Mouse (Mus musculus): ENCODE data around the gene Ugt1a1.
A peak's percentile ranks its signal among the peaks of the same experiment; 100 is the strongest.
"Not testable (repeated sequence)": the region's sequence is repeated elsewhere in the genome, so short reads cannot be mapped to it uniquely, and the experiment has no call there.

The Ugt1a1 gene

DNA sequence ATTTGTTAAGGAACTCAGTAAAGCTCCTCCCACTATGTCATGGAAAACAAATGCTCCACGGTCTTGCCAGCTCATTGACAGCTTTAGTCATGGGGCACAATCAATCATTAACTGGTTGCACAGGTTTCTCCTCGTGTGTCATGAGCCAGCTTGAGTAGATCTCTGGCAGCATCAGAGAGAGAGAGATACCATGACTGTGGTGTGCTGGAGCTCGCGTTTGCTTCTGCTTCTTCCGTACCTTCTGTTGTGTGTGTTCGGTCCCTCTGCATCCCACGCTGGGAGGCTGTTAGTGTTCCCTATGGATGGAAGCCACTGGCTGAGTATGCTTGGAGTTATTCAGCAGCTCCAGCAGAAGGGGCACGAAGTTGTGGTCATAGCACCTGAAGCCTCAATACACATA is at the start of gene Ugt1a1:
Gene Ugt1a1, plus strand, starts transcription at position 148 of the 400 bp plus-strand sequence.
- DNase-seq (ENCODE audit: low spot score) = peak; percentile 2

DNA sequence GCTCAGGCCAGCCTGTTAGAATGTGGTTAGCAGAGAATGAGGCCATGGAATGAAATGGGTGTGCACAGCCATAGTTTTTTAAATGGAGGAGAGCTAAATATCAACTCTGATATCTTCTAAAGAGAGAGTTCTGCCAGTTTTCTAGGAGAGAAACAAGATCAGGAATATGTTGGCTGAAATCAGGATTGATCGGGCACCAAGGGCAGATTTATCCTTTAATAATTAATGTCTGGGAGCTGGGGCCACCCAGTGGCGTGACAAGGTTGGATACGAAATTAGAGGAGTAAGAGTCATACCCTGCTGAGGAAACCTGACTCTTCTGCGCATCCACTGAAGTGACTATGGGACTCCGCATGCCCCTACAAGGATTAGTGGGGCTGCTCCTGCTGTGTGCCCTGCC is 46.0 kb upstream of the Ugt1a1 start, which contains the start of gene Ugt1a5:
Gene Ugt1a5, plus strand, starts transcription at position 302 of the 400 bp plus-strand sequence.
- DNase-seq (ENCODE audit: low spot score) = no peak

DNA sequence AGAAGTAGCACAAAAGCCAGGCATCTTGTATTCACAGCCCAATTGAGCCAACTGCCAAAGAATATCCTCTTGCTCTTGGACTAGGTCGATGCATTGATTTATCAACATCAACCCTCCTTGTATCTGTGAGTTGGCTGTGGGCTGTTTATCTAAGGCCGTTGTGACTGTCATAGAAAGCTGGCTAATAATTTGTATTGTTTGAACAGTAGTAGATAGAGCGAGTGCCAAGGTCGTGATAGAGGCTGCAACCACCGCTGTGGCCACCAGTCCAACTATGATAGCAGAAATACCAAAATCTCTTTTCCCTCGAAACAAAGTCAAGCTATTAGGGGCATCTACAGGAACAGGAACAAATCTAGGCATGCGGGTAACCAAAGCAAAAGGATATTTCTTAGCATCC is 39.6 kb upstream of the Ugt1a1 start:
- not testable (repeated sequence) for DNase-seq (ENCODE audit: low spot score)

DNA sequence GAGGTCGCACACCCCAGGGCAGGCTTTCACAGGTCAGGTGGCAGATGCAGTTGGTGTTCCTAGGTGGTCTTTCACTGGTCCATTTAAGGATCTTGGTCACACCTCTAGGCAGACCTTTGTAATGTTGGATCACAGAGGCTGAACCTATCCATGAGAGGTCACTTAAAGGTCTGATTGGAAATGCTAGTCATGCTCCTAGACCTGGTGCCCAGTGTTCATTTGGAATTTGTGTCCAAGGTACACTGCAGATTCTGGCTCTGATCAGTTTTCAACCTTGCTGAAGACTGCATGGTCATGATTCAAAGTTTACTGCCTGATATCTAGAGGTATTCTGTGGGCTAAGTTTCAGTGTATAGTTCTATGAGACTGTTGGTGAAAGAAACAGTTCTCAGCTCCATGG is 32.1 kb upstream of the Ugt1a1 start:
- no peak for DNase-seq (ENCODE audit: low spot score)

DNA sequence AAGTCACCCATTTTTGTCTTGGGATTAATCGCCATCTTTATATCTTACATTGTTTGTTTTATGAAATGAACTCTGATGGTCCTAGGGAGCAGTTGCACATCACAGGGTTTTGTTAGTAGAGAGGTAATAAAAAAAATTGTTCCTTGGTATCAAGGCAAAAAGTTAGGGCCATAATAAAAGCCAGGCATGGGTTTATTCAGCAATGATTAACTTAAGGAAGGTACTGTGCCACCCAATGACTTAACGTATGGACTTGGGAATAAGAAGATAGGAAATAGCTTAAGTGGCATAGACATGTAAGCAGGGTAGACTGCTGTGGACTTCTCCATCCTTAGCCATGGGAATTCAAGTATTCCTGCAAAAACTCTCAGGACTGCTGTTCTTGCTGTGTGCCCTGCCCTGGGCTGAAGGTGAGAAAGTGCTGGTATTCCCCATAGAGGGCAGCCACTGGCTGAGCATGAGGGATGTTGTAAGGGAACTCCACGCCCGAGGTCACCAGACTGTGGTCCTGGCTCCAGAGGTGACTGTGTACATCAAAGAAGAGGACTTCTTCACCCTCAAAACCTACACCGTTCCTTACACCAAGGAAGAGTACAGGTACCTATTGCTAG is 25.3 kb upstream of the Ugt1a1 start:
- no peak for DNase-seq (ENCODE audit: low spot score)

DNA sequence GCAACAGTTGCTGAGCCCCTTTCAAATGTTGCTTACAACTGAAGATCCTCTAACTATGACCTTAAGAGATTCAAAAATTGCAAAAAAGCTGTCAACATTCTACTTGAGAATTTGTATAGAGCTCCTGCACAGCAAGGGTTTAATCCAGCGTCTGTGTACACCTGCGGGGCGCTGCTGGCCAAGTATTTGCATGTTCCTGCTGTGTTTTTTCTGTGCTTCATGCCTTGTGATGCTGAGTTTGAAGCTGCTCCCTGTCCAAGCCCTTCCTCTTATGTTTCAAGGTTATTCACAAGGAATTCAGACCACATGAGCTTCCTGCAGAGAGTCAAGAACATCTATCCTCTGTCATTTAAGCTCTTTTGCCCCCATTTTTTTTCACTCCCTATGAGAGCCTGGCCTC is 19.6 kb upstream of the Ugt1a1 start:
- DNase-seq (ENCODE audit: low spot score) = no peak

DNA sequence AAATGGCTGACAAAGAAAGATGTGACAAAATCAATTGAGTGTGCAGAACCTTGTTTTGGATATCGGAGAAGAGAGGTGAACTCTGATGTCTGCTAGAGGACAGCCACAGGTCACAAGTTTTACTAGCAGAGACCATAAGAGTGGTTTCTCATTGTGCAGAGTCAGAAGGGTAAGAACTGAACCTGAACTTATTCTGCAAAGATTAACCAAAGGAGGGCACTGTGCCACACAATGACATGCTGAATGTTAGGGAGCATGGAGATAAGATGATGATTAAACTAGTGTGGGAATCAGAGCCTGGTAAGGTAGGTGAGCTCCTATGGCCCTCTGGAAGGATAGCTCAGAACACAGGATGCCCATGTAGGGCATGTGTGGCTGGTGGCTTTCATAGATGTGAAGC is 16.1 kb upstream of the Ugt1a1 start:
- no peak for DNase-seq (ENCODE audit: low spot score)

DNA sequence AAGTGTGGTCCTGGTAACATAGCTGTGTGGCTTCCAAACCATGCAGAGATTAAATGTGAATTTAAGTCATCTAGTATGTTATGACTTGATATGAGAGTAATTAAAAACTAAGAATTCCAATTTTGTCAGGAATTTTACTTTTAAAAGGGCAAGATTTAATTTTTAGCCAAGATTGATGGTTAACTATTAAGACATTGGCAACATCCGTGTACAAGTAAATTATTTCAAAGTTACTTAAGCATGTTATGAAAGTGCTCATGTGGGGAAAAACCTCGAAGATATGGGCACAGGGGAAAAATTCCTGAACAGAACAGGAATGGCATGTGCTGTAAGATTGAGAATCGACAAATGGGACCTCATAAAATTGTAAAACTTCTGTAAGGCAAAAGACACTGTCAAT is 14.3 kb upstream of the Ugt1a1 start:
- DNase-seq (ENCODE audit: low spot score) = no peak

DNA sequence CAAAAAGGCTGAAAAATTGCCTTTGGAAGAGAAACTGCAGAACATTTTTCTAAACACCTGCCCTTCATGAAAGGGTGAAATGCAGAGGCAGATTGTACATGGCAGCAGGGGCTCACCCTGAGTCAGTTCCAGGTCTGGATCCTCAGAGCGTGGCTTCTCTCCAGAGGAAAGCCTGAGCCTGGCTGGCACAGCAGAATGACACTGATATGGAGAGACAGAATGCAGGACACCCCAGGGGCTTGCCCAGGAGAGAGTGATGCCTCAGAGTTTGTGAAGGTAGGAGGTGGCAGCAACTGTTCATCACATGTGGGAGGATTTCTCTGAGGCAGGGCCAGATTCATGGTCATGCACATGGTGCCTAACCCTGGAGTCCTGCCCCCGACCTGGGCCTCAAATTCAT is 11.8 kb upstream of the Ugt1a1 start:
- DNase-seq (ENCODE audit: low spot score) = no peak

DNA sequence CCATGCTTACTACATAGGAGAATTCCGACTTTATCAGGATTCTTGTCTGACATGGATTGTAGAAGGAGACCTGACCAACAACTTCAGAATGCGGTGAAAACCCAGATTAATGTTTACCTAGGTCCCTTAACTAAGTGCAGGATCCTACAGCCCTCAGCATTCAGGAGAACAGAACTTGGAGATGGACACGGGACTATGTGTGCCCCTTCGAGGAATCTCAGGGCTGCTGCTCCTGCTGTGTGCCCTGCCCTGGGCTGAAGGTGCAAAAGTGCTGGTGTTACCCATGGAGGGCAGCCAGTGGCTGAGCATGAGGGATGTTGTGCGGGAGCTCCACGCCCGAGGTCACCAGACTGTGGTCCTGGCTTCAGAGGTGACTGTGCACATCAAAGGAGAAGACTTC is 11.3 kb upstream of the Ugt1a1 start, which contains the start of gene Ugt1a2:
Gene Ugt1a2, plus strand, starts transcription at position 146 of the 400 bp plus-strand sequence.
- DNase-seq (ENCODE audit: low spot score) = no peak

DNA sequence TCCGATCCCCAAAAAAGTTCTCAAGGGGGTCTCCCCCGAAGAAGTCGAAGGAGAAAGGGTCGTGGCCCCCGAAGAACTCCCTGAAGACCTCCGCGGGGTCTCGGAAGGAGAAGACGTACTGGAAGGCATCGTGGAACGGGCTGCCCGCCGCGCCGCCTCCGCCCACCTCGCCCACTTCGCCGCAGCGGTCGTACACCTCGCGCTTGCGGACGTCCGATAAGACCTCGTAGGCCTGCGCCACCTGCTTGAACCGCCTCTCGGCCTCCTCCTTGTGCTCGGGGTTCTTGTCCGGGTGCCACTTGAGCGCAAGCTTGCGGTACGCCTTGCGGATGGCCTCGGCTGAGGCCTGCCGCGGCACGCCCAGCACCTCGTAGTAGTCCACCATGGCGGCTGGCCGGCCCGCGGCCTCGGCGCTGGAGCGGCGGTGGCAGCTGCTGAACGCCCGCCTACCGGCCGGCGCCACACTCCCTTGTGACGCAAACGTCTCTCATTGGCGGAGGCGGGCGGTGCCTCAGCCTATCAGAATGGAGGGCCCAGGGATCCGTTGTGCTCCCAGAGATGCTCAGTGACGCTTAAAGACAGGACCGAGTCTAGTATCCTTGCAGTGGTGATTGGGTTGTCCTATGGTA is 6.4 kb upstream of the Ugt1a1 start, which contains the start of gene Dnajb3:
Gene Dnajb3, minus strand, starts transcription at position 489 of the 629 bp plus-strand sequence.
- DNase-seq (ENCODE audit: low spot score) = peak; percentile 77

DNA sequence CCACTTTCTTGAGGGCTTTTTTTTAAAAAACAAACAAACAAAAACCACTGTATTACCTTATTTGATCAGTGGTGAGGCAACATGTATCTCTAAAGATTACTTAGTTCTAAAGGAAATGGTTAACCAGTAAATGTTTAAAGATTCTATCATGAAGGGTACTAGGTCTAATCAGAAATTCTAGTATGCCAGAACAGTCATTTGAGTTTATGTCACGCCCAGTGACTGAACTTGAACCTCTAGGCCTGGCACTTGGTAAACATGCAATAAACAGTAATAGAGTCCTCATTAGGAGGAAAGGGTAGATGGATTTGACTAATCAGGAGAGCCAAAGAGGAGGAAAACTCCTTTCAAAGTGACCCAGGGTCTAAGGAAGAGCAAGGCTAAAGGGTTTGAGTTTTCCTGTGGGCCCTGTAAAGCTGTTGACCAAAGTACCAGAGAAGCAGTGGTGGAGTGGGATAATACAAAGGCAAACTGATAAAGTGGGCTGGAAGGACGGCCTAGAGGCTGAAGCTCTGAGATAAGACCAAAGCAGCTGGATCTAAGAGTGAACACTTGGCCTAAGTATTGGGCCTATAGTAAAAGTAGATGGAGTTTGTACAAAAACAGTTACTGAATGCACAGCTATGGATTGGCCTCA is 4.8 kb upstream of the Ugt1a1 start:
- no peak for DNase-seq (ENCODE audit: low spot score)

DNA sequence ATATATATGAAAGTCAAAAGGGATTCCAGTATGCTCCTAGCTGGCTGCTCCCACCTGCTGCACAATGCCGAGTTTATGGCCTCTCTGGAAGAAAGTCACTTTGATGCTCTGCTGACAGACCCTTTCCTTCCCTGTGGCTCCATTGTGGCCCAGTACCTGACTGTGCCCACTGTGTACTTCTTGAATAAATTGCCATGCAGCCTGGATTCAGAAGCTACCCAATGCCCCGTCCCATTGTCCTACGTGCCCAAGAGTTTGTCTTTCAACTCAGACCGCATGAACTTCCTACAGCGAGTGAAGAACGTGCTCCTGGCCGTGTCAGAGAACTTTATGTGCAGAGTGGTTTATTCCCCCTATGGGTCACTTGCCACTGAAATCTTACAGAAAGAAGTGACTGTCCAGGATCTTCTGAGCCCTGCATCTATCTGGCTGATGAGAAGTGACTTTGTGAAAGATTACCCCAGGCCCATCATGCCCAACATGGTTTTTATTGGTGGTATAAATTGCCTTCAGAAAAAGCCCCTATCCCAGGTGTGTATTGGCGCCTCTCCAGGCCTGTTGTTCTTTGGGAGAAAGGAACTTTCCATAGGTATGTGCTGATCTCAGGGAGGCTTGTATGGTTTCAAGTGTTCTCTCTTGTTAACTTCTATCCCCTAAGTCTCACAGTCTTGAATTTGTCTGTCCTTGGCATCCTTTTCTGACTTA is 734 bp downstream of the Ugt1a1 start:
- peak; percentile 10 for DNase-seq (ENCODE audit: low spot score)

DNA sequence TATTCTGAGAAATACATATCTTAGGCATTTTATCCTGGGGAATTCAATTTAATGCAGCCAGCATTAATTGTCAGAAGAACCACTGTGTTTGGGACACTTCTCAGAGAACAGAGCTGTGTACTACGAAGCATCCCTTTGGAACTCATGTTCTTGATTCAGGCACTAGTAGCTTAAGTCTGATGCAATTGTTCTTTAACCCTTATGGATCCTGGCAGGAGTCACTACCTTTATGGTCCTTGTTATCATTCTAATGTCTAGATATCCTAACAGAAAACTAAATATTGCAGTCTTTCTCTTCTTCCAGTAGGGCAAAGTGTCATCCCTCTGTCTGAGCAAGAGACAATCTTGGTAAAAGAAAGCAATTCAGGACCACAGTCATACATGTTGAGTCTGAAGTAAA is 1.3 kb downstream of the Ugt1a1 start:
- DNase-seq (ENCODE audit: low spot score) = peak; percentile 0

DNA sequence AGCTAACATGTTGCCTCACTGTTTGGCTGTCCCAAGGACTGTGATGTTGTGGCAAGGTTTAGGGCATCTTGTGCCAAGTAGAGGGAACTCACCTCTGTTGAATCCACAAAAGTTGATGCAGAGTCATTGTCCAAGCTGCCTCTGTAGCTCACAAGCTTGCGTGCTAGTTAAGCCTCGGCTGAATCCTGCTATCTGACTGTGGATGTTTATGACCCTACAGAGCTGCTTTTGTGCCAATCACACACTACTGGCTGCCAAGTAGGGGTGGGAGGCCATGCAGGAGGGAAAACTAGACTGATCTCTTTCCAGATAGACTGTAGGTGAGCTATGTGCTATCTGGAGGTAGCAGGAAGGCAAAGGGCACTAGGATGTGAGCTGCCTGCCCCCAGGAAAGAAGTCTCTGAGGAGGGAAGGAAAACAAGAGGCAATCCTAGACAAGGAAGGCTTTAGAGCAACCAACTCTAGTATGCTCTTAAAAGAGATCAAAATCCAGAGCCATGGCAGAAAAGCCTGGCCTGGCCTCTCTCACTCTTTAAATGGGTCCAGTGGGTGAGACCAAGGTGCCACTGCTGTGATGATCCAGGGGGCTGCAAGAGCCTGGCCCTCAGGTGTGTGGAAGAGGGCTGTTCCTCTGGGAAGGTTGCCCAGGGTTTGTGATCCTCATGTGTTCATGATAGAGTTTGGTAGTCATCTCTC is 2.2 kb downstream of the Ugt1a1 start:
- peak; percentile 5 for DNase-seq (ENCODE audit: low spot score)

DNA sequence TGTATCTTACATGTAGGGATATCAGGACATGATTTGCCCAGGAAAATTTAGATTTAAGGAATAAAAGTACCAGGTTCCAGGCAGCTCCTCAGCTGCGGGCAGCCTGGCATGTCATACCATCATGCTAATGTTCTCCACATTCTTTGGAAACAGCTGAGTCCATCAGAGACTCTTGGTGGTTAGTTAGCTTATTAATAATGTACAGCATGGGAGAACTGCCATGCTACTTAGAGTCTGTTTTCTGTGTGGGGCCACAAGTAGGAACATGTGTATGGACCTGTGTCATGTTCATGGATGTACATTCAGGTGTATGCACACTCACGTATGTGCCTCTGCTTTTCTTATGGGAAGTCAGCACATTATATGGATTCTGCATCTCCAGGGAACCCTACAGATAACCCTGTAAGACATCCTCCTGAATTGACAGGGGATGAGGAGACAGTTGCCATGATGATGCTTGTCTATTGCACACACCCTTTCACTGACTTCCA is 2.7 kb downstream of the Ugt1a1 start:
- DNase-seq (ENCODE audit: low spot score) = no peak

DNA sequence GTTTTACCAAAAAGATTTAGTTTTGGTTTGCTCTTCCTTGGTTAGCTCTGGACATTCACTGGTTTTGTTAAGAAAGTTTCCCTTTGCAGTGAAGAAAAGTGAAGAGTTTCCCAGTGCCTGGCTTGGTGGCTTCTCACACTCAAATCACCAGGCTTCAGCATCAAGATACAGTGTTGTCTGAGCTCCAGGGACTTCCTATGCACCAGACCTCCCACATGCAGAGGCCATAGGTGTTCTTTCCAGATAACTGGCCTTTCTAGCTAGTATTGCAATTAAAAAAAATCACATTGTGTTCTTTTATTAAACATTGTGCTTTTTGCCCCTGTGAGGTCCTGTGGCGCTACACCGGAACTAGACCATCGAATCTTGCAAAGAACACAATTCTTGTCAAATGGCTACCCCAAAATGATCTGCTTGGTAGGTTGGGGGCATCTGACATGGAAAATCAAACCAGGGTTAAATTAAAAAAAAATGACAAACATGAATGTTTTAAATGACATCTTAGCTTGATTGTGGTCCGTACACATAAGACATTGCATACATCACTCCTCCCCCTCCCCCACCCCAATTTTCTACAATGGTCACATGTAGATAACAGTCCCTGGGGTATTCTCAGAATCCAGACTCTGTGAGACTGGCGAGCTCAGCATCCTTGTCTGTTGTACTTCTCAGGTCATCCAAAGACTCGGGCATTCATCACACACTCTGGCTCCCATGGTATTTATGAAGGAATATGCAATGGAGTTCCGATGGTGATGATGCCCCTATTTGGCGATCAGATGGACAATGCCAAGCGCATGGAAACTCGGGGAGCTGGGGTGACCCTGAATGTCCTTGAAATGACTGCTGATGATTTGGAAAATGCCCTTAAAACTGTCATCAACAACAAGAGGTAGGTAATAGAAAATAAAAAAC is 4.0 kb downstream of the Ugt1a1 start:
- peak; percentile 0 for DNase-seq (ENCODE audit: low spot score)

DNA sequence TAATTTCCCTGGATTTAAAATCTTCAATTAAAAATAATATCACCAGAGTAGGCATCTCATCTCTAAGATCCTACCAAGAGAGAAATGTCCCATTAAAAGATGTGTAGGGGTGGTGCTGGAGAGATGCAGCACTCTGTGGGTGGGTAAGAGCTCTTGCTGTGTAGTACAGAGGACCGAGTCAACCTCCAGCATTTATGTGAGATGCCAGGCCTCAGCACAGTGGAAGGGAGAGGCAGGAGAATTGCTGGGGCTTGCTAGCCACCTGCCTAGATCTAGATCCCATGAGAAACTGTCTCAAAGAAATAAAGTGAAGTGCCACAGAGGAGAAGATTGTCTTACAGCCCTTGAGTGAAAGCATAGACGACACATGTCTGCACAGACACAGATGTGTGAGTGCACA is 4.8 kb downstream of the Ugt1a1 start:
- DNase-seq (ENCODE audit: low spot score) = no peak

DNA sequence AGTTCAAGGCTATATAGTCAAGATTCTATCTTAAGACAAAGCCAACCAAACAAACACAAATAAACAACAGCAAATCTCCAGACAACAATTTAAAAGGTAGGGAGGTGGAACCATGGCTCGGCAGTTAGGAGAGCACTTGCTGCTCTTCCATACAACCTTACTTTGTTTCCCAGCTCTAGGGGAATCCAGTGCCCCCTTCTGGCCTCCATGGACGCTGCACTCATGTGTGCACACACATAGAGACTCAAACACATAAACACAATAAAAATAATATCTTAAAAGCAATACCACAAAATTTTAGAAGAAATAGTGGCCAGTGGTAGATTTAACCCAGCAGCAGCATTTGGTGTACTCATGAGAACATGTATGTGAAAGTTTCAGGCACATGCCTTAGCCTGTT is 5.4 kb downstream of the Ugt1a1 start:
- no peak for DNase-seq (ENCODE audit: low spot score)

DNA sequence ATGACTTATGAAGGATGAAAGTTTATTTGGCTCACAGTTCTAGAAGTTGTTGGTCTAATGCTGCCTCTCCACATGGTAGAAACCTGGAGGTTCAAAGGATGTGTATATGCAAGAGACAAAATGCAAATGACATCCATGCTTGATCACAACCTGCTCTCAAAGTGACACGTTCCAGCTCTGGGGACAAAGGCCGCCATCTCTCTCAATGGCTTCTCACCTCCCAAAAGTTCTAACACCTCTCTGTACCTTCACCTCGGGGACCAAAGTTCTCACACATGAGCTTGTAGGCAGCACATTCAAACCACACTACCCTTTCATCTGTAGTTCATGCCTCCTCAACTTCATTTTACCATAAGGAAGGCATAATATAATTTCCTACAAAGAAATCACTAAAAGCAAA is 5.8 kb downstream of the Ugt1a1 start:
- DNase-seq (ENCODE audit: low spot score) = peak; percentile 0

DNA sequence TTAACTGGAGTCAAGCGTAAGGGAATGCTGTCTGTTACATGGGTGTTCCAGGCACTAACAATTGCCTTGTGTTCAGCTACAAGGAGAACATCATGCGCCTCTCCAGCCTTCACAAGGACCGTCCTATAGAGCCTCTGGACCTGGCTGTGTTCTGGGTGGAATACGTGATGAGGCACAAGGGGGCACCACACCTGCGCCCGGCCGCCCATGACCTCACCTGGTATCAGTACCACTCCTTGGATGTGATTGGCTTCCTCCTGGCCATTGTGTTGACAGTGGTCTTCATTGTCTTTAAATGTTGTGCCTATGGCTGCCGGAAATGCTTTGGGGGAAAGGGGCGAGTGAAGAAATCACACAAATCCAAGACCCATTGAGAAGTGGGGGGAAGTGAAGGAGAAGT is 6.3 kb downstream of the Ugt1a1 start:
- DNase-seq (ENCODE audit: low spot score) = peak; percentile 1

Data from lung, postnatal 25 days (tissue).